Mouse (Mus musculus): Measurements from ENCODE around the gene Rnf144a. TPM values are rescaled to one million over a fixed set of nuclear protein-coding genes. Genes with fewer than 3 reads are reported as not detected.
A peak's percentile ranks its signal among the peaks of the same experiment; 100 is the strongest.

The Rnf144a gene
- total RNA-seq, 2 experiments from 2014 or later = 32.3 to 48.8 TPM

GRCm38 (mm10) chr12:26410443-26410842, 4.6 kb downstream of the Rnf144a start:
- no peak for DNase-seq

DNA sequence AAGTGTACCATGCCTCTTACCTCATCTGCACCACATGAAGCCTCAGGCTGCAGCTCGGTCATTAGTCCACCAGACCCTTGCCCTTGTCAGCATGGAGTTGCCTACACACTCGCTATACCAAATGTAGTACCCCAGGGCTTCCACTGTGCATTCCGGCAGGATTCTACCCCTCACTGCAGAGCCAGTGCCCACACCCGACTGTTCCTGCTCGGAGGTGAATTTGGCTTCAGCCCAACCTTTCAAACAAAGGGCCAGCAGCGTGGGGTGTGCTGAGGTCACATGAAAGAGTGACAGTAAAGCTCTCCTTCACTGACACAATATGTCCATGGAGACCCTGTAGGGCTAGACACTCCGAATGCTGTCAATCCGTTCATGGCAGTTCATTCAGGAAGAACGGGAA, 6.3 kb downstream of the Rnf144a start:
- DNase-seq = no peak

DNA sequence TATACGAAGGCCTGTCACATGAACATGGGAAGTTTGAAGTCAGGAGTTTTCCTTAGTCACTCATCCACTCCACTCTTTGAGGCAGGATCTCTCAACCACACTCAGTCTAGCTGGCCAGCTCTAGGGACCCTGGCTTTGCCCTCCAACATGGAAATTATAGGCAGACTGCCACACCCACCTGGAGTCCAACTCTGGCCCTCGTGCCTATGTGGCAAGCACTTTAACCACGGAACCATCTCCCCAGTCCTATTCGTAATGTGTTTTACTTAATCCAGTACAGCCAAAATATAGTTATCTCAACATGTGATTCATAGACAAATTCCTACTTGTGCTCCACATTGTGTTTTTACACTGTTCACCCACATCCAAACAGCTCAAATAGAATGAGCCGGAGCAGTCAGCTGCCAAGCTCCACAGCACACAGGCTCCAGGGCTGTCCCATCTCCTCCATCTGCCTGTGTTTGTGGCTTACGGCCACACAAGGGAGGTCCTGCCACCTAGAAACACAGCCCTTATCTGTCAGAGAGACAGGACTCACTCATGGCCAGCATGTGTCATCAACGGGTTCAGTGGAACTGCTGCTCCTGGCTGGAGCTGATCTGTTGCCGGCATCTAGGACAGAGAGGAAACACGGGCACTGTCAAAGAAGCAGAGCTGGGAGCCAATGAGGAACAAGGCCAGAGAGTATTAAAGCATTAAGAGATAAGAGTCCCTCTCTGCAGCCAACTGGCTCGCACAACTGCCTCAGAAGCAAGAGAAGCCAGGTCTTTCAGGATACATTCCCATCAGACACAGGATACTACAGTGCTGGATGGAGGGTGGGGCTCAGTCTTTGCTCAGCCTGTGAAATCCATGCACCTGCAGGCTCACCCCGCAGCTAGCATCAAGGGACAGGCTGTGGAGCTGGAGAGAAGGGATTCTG, 10.0 kb downstream of the Rnf144a start:
- DNase-seq = peak; percentile 69

GRCm38 (mm10) chr12:26403372-26404125, 11.5 kb downstream of the Rnf144a start:
- peak; percentile 84 for DNase-seq

GRCm38 (mm10) chr12:26401696-26402470, 13.2 kb downstream of the Rnf144a start:
- no peak for DNase-seq

- DNase-seq = no peak
Observed at GRCm38 (mm10) chr12:26401254-26401653, 13.8 kb downstream of the Rnf144a start.

DNA sequence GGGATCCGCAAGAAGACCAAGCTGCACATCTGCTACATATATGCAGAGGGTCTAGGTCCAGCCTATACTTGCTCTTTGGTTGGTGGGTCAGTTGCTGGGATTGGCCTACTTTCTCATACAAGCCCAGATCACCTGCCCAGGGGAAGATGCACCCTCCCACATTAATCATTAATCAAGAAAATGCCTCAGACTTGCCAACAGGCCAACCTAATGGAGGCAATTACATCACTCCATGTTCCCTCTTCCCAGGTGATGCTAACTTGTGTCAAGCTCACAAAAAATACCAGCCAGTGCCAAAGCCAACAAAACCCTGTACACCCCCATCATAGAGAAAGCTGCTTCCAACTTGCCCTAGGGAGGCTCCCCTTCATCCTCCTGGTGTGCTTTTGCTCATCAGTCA, 14.3 kb downstream of the Rnf144a start:
- no peak for DNase-seq

- DNase-seq = no peak
Observed at GRCm38 (mm10) chr12:26399391-26399790, 15.7 kb downstream of the Rnf144a start.

- DNase-seq = peak; percentile 60
Observed at GRCm38 (mm10) chr12:26398597-26398996, 16.5 kb downstream of the Rnf144a start.

DNA sequence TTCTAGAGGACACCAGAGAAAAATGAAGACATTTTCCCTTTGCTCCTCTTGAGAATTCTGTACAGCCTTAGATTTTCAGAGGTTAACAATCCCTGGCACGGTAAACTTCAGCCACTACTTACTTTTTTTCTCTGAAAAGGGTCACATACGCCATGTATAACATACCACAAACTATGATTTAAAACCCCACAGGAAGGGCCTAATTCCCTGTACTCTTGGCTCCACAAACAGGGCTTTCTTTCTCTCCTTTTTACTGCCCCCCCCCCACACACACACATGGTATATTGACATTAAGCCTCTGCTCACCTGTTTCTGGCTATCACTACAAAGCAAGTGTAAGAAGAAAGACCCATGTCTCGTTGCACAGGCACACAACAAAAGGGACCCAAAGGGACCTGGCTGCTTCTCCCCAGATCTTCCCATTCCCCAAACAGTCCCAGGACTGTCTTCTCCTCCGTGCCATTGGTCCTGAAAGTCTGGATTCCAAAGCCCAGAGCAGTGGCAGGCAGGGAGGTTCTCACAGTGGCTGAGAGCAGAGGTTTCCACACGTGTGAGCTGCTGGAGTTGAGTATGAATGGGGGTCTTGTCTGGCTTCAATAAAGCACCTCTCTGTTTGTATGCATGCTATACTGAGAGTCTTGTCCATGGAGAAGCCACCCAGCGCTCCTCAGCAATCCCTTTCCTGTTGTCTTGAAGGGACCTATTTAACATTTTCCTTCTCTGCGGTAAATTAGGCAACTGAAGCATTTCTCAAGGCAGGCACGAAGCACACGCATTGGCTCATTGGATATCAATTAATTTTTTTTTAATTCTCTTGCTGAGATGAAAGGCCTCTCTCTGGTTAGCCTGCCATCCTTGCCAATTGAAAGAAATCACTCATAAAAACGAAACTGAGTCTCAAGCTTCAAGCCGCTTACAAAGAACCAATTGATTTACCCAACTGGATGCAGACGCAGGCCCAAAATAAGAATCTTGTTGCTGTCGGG, 20.3 kb downstream of the Rnf144a start:
- DNase-seq = no peak

- no peak for DNase-seq
Observed at GRCm38 (mm10) chr12:26393291-26393690, 21.8 kb downstream of the Rnf144a start.

GRCm38 (mm10) chr12:26391162-26391561, 23.9 kb downstream of the Rnf144a start:
- no peak for DNase-seq

DNA sequence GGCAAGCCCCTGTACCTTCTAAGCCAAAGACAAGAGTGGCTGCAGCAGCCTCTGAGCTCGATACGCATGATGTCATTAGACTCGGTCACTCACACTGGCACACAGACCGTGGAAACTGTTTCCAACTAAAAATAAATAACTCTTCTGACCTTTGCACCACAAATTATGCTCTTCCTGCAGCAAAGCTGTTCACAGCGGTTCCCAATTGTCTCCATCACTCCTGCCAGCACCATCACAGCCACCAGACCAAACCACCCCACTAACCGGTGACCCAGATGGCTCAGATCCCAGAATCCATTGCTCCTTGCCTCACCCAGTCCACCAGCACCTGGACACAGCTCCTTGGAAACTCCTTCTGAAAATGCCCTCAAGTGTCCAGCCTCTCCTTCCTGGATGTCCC, 27.5 kb downstream of the Rnf144a start:
- DNase-seq = peak; percentile 30

DNA sequence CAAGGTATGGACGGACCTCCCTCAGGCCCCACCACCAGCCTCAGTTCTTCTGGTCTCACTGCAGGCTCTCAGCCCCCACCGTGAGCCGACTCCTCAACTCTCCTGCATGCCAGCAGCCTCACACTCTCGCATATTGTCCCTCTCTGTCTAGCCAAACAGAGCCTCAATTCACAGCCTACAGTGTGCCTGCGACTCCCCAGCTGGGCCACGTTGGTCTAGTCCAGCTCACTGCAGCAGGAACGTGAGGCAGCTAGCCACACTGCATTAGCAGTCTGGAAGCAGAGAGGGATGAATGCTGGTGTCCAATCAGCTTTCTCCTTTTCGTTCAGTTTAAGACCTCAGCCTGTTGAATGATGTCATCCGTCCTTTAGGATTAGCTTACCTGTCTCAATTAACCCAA, 28.1 kb downstream of the Rnf144a start:
- DNase-seq = no peak

DNA sequence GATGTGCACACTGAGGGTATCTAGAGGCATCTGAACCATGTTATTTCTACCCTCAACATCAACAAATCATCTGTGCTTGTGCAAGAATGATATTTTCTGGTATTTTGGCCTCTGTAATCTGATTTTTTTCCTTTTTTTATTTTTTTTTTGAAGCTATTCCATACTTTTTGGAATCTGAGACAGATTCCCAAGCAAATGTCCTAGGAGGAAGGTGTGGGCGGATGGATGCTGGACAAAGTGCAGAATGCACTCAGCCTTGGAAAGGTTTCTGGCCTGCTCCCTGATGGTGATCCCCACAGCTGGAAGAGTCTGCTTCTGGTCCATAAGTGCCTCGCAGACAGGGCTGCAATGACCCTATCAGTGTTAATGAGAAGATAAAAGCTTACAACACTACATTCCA, 28.9 kb downstream of the Rnf144a start:
- no peak for DNase-seq

GRCm38 (mm10) chr12:26385735-26386134, 29.3 kb downstream of the Rnf144a start:
- no peak for DNase-seq

DNA sequence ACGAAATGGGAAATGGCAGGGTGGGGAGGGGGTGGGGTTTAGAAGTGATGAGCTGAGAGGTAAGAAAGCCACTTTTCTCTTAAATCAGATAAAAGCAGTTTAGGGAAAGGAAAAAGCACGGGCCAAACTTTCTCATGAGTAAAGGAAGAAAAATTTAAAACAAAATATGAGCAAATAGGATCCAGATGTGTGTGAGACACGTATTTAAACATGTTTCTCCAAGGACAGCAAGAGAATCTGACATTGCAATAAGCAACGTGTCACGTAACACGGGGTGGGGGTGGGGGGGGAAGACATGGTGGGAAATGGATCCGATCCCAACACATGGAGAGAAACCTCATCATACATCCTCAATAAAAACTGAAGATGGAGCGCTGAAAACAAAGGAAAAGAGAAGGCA, 33.3 kb downstream of the Rnf144a start:
- DNase-seq = no peak

DNA sequence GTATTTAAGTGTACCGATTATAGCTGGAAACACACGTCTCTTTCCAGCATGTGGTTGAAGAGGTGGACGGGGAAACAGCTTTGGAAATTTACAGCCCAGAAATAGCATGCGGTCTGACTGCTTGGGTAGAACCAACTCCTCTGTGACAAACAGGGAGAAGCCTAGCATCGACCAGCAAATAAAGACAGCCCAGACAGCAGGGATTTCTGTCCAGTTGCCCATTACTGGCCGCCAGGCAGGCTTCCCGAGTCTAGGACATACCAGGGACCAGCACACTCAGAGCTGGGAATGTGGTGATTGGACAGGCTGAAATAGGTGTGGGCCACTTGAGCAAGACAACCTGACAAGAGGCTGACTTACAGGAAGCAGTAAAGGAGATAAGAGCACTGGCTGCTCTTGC, 35.3 kb downstream of the Rnf144a start:
- no peak for DNase-seq

- no peak for DNase-seq
Observed at GRCm38 (mm10) chr12:26377691-26378090, 37.4 kb downstream of the Rnf144a start.

- DNase-seq = no peak
Observed at GRCm38 (mm10) chr12:26376541-26377323, 38.3 kb downstream of the Rnf144a start.
